Mouse (Mus musculus): ENCODE results near the gene Bmpr1b. TPM values are rescaled to one million over a fixed set of nuclear protein-coding genes. Genes with fewer than 3 reads are reported as not detected.

Bmpr1b gene
- polyA plus RNA-seq, 1 experiment from 2014 or later, result 12.0 TPM

DNA sequence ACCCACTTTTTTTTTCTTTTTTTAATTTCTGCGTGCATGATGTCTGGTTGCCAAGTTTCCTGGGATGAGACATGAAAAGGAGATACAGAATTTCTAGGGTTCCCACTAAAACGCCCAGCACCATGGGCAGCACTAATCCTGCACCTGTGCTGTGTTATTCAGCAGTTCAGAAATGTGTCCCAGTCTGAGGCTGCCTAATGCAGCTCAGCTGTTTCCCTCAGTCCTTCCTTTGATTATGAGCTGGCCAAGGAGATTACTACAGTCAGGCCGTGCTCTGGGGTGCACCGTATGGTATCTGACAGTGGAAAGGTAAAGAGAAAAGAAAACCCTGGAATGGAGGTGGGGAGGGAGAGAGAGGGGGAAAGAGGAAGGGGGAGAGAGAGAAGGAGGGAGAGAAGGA, 278.6 kb downstream of the Bmpr1b start:
- WGBS, result 34% methylated on average over 4 of the region's 4 CpGs
- Histone ChIP-seq H3K4me2 (no peak overlapping the region), H3K9me3 (no peaks in the 10 kb centered on the region), H3K27me3 (no peaks in the 10 kb centered on the region), H3K4me1 (peaks cover 8% of the 10 kb centered on the region; the same call in 1 of the 2 replicates), H3K36me3 (replicated peaks) (no peaks in the 10 kb centered on the region), H3K27ac (no peak overlapping the region), H3K9ac (no peak overlapping the region), H3K4me3 (replicated peaks) (no peak overlapping the region)
- ATAC-seq (ENCODE audit: low FRiP score), result no peak

DNA sequence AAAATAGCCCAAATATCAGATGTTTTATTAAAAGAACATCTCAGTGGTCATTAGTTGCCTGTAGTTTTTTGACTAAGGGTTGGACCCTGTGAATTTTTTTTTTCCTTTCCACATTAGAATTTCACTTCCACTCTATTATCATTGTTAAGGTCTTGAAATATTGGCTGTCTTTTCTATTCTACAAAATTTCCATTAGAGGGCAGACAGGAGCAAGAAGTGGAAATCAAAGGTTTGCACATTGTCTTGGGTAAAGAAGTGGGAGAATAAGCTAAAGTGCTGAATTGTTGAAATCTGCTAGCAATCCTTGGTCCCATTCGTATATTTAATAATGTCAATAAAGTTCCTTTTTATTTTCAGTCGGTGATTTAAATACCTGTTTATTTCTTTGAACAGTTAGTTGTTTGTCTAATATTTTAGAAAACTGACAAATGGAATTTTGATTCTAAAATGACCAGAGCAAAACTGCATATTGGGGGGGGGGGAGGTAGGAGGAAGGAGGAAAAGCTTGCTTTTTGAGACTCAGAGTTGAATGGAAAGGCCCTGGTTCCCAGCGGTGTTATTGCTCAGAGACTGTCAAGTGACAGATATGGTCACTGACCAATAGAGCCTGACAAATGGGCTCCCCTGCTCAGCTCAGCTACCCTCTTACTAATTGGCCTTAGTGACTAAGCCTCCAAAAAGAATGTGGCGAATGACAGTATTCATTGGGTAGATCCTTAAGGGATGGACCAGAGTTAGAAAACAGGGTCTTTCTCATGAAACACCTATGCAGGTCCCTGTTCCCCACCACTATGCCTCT, 281.6 kb downstream of the Bmpr1b start:
- H3K27ac ChIP-seq, result no peak overlapping the region
- WGBS, result 28% methylated on average over 4 of the region's 4 CpGs
- H3K4me2 ChIP-seq, result no peak overlapping the region

DNA sequence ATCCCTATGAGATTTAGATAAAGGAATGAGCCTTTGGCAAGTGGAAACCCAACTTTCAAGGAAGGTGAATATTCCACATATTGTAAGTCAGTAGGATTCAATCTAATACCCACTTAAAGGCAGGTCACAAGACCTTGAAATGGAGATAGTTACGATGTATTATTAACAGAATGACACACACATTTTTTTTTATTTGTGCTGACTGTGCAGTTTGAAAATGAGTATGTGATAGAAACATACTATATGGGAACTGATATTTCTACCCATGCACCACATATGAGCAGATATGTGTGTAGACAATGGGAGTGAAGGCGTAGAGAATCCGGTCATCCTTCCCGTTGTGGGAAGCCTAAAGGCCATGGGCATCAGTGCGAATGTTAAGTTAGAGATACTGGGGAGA, 285.0 kb downstream of the Bmpr1b start:
- Histone ChIP-seq H3K27ac (no peak overlapping the region), H3K36me3 (replicated peaks) (no peaks in the 10 kb centered on the region), H3K9me3 (no peaks in the 10 kb centered on the region), H3K4me3 (replicated peaks) (no peak overlapping the region), H3K27me3 (no peaks in the 10 kb centered on the region), H3K4me1 (peaks cover 8% of the 10 kb centered on the region; the same call in 1 of the 2 replicates), H3K9ac (no peak overlapping the region), H3K4me2 (no peak overlapping the region)
- WGBS, result 94% methylated on average over 5 of the region's 5 CpGs
- ATAC-seq (ENCODE audit: low FRiP score), result no peak

More for the DNA sequence above, 281.6 kb downstream of the Bmpr1b start:
- Histone ChIP-seq H3K36me3 (replicated peaks) (no peaks in the 10 kb centered on the region), H3K9ac (no peak overlapping the region), H3K9me3 (no peaks in the 10 kb centered on the region), H3K27me3 (no peaks in the 10 kb centered on the region), H3K4me1 (peaks cover 8% of the 10 kb centered on the region; the same call in 1 of the 2 replicates), H3K4me3 (replicated peaks) (no peak overlapping the region)
- peak; percentile 74; the same call in 1 of the 2 replicates for ATAC-seq (ENCODE audit: low FRiP score)

DNA sequence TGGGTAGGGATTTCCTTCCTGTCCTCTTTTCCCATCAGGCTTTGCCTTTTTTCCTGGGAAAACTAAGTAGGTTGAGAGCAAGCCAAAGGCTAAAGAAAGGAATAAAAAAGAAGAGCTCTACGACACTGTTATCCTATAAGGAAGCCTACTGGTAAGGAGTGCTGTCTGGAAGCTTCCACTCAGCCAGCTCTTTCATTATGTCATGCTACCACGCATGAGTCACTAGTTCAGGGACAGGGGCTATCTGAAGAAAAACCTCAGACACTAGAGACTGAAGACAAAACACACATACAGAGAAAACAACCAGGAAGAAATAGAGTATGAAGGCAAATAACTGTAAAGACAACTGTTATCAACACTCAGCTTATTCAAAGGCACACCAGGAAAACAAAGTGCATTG, 286.7 kb downstream of the Bmpr1b start:
- Histone ChIP-seq H3K27me3 (no peaks in the 10 kb centered on the region), H3K27ac (no peak overlapping the region), H3K4me1 (peaks cover 2% of the 10 kb centered on the region; the same call in 1 of the 2 replicates), H3K9ac (no peak overlapping the region), H3K4me3 (replicated peaks) (no peak overlapping the region), H3K4me2 (no peak overlapping the region), H3K9me3 (no peaks in the 10 kb centered on the region), H3K36me3 (replicated peaks) (no peaks in the 10 kb centered on the region)
- ATAC-seq (ENCODE audit: low FRiP score), result no peak
- 86% methylated on average over 2 of the region's 2 CpGs for WGBS

DNA sequence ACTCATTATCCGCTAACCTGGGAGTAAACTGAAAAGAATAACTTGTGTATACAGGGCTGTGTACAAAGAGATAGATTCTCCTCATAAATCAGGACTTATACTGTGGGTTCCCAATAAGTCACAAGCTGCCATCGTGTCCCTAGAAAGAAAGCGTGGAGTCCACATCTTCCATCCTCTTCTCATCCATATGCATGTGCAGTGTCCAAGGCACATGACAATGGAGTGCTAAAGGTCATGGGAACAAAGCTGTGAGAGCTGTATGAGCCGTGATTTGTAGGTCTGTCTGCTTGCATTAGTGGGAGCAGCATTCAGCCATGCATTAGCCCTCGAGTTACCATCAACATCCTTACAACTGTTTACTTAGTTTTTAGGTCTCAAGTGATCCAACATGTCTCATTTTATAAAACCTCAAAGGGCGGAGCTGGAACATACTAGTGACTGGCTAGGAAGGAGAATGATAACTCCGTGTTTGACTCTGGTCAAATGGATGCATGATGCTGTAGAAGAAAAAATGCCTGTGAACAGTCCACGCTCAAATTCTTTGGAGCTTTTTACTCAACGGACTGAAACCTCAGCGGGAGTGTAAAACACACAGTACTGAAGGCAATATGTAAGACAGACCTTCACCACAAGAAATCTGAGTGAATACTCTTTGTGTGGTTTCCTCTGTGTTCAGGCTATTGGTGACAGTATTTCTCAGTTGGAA, 296.7 kb downstream of the Bmpr1b start:
- WGBS, result 78% methylated on average over 10 of the region's 10 CpGs
- ATAC-seq (ENCODE audit: low FRiP score), result no peak

DNA sequence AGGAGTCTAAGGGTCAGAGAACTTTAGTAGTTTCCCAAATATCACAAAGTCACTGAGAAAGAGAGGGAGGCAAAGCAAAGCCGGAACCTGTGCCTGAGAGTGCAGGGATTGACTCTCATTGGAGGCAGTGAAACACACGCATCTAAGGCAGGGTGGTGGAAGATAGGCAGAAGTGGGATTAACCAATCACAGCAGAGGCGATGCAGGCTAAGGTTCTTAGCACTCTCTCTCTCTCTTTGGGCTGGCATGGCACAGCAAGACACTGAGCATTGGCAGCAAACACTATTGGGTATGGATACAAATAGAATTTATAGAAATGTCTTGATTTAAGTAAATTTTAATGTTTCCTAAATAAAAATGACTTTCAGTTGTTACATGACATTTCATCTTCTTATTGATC, 297.4 kb downstream of the Bmpr1b start:
- peaks cover 9% of the 10 kb centered on the region; the same call in 1 of the 2 replicates for H3K36me3 ChIP-seq (replicated peaks)
- no peak for ATAC-seq (ENCODE audit: low FRiP score)
- peaks cover 2% of the 10 kb centered on the region; the same call in 1 of the 2 replicates for H3K4me1 ChIP-seq
- no peaks in the 10 kb centered on the region for H3K27me3 ChIP-seq
- 80% methylated on average over 3 of the region's 3 CpGs for WGBS
- no peak overlapping the region for H3K4me3 ChIP-seq (replicated peaks)
- no peak overlapping the region for H3K4me2 ChIP-seq
- H3K27ac ChIP-seq, result no peak overlapping the region
- no peak overlapping the region for H3K9ac ChIP-seq
- no peaks in the 10 kb centered on the region for H3K9me3 ChIP-seq

More for the DNA sequence above, 296.7 kb downstream of the Bmpr1b start:
- no peaks in the 10 kb centered on the region for H3K9me3 ChIP-seq
- no peak overlapping the region for H3K27ac ChIP-seq
- no peak overlapping the region for H3K9ac ChIP-seq
- H3K4me1 ChIP-seq, result peaks cover 2% of the 10 kb centered on the region; the same call in 1 of the 2 replicates
- H3K36me3 ChIP-seq (replicated peaks), result peaks cover 9% of the 10 kb centered on the region; the same call in 1 of the 2 replicates
- H3K4me3 ChIP-seq (replicated peaks), result no peak overlapping the region
- H3K4me2 ChIP-seq, result no peak overlapping the region
- no peaks in the 10 kb centered on the region for H3K27me3 ChIP-seq

DNA sequence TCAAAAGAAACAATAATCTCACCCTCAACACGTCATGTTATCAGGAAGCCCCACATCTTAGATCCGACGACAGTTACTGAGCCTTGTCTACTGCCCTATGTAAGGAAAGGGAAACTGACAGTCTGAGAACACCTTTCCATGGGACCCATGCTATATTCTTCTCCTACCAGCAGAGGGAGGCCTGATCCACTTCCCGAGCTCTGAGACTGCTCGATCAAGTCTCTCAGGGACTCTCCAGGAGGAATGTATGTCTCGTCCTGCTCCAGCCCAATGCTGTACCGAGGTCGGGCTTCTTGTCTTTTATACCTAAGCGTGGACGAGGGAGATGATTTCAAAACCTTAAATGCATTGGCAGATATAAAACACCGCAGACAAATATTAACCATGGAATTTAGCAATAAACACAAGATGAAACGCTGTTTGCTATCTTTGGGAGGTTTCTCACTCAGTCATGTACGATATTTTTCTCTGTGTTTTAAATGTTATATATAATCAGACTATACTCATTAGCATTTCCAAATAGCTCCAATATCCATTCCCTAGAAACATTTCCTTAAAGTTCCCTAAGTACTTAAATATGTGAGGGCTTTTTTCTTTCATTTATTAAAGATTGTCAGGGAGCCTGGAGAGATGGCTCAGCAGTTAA, 306.3 kb downstream of the Bmpr1b start:
- Histone ChIP-seq H3K36me3 (replicated peaks) (no peaks in the 10 kb centered on the region), H3K4me3 (replicated peaks) (no peak overlapping the region), H3K9me3 (no peaks in the 10 kb centered on the region), H3K4me1 (no peaks in the 10 kb centered on the region), H3K4me2 (no peak overlapping the region), H3K27me3 (no peaks in the 10 kb centered on the region), H3K27ac (no peak overlapping the region), H3K9ac (no peak overlapping the region)
- ATAC-seq (ENCODE audit: low FRiP score), result peak; percentile 93
- WGBS, result 24% methylated on average over 13 of the region's 13 CpGs

DNA sequence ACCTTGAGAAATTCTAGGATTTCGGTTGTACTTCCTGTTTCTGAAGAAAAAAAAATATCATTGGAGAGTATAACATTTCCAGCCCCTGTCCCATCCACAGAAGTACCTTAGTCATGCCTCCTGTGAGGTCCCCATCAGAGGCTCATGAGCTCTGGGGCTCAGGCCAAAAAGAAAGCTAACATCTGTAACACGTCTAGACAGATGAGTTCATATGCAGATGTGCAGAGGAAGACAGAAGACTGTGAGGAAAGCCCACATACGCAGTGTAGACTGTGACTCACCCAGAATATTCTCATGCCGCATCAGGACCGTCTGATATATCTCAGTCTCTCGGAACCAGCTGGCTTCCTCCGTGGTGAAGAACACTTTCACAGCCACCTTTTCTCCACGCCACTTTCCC, 312.1 kb downstream of the Bmpr1b start:
- H3K36me3 ChIP-seq (replicated peaks), result peaks cover 9% of the 10 kb centered on the region; the same call in 1 of the 2 replicates
- no peaks in the 10 kb centered on the region for H3K9me3 ChIP-seq
- H3K4me3 ChIP-seq (replicated peaks), result no peak overlapping the region
- H3K4me1 ChIP-seq, result no peaks in the 10 kb centered on the region
- H3K9ac ChIP-seq, result no peak overlapping the region
- no peak for ATAC-seq (ENCODE audit: low FRiP score)
- no peak overlapping the region for H3K27ac ChIP-seq
- 89% methylated on average over 8 of the region's 8 CpGs for WGBS
- H3K4me2 ChIP-seq, result no peak overlapping the region
- no peaks in the 10 kb centered on the region for H3K27me3 ChIP-seq

DNA sequence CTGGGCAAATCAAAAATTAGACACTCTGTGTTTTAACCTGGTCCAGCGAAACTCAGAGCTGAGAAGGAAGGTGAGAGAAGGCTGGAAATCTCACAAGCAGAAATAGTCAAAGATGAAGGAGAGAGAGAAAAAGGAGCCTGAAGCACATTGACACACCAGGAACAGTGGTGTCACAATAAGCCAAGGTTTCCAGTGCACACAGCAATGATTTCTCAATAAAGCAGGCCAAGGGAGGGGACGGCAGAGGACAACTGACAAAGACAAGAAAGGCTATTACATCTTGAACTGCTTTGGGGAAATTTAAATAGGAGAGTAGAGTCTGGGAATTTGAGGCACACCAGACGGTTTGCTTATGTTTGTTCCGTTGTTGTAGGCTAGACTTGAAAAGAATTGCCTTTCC, 314.9 kb downstream of the Bmpr1b start:
- ATAC-seq (ENCODE audit: low FRiP score), result no peak
- Histone ChIP-seq H3K36me3 (replicated peaks) (peaks cover 9% of the 10 kb centered on the region; the same call in 1 of the 2 replicates), H3K4me1 (no peaks in the 10 kb centered on the region), H3K4me3 (replicated peaks) (no peak overlapping the region), H3K9ac (no peak overlapping the region), H3K27ac (no peak overlapping the region), H3K9me3 (no peaks in the 10 kb centered on the region), H3K4me2 (no peak overlapping the region), H3K27me3 (no peaks in the 10 kb centered on the region)
- 79% methylated on average over 4 of the region's 4 CpGs for WGBS

DNA sequence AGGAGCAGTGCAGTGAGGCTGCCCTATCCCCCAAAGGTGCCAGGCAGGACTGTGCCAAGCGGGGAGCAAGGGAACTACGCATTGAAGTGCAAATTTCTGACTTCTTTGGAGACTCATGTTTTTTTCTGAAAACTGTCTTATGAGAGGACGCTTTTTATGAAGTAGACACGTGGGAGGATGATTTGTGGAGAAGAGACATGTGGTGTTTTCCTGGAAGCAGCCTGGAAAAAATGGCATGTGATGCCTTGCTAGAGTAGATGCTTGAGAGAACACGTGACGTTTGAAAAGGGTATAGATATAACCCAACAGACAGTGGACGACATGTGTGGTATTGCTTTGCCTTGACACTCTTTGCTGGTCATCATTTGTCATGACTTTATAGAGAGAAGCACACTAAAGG, 319.1 kb downstream of the Bmpr1b start:
- no peaks in the 10 kb centered on the region for H3K4me1 ChIP-seq
- no peak overlapping the region for H3K4me2 ChIP-seq
- no peak overlapping the region for H3K9ac ChIP-seq
- H3K27me3 ChIP-seq, result no peaks in the 10 kb centered on the region
- ATAC-seq (ENCODE audit: low FRiP score), result no peak
- no peak overlapping the region for H3K4me3 ChIP-seq (replicated peaks)
- H3K36me3 ChIP-seq (replicated peaks), result no peaks in the 10 kb centered on the region
- WGBS, result 73% methylated on average over 7 of the region's 7 CpGs
- no peak overlapping the region for H3K27ac ChIP-seq
- H3K9me3 ChIP-seq, result no peaks in the 10 kb centered on the region

DNA sequence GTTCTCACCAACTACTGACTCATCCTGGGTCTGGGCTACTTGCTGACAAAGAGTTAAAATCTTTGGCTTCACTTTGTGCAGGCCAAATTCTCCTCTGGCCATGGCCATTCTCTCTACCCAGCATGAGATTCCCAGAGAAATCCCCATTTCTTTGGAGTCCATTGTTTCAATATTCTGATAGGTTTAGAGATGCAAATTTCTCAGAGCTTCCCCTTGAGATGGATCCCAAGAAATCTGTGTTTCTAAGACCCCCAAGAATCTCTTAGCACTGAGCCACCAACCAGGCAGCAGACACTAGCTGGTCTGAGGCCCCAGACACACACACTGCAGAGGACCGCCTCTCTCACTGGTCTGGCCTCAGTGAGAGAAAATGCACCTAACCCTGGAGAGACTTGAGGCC, 320.0 kb downstream of the Bmpr1b start:
- Histone ChIP-seq H3K36me3 (replicated peaks) (no peaks in the 10 kb centered on the region), H3K4me2 (no peak overlapping the region), H3K9me3 (no peaks in the 10 kb centered on the region), H3K27me3 (no peaks in the 10 kb centered on the region), H3K27ac (no peak overlapping the region), H3K4me3 (replicated peaks) (no peak overlapping the region), H3K4me1 (no peaks in the 10 kb centered on the region), H3K9ac (no peak overlapping the region)
- no peak for ATAC-seq (ENCODE audit: low FRiP score)
- 32% methylated on average over 1 of the region's 1 CpGs for WGBS

DNA sequence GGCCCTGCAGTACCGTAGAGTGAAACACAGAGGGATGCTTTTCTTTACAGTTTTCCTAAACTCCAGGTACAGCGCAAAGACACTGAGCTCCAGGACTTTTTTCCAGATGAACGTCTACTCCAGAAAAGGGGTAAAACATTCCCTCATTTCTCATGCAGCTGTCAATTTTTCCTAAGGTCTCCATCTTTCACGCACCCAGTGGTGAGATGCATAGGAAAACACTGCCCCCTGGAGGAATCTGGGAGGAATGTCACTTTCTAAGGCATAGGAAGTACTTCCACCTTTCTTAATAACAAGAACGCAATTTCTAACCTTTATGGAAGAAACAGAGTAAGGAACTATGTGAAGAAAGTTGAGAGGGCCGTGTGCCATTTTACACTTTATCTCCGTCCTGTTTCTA, 330.4 kb downstream of the Bmpr1b start:
- WGBS, result 46% methylated on average over 7 of the region's 7 CpGs
- no peaks in the 10 kb centered on the region for H3K4me1 ChIP-seq
- H3K27me3 ChIP-seq, result no peaks in the 10 kb centered on the region
- H3K36me3 ChIP-seq (replicated peaks), result no peaks in the 10 kb centered on the region
- peak; percentile 56 for ATAC-seq (ENCODE audit: low FRiP score)
- H3K27ac ChIP-seq, result no peak overlapping the region
- no peak overlapping the region for H3K9ac ChIP-seq
- no peaks in the 10 kb centered on the region for H3K9me3 ChIP-seq
- no peak overlapping the region for H3K4me3 ChIP-seq (replicated peaks)
- no peak overlapping the region for H3K4me2 ChIP-seq

Data from forebrain, embryonic 12.5 days (tissue).